Mouse (Mus musculus) intestine, embryonic 14.5 days (tissue): ENCODE data around the gene Map6d1. TPM values are rescaled to one million over a fixed set of nuclear protein-coding genes. Genes with fewer than 3 reads are reported as not detected.
A peak's percentile ranks its signal among the peaks of the same experiment; 100 is the strongest.

Experiments
- ATAC-seq: fragments of 200-750 bp; cut with Nextera tagmentation; replicated peaks from 2 replicates; pipeline ENCODE4 v1.8.0; 2017; ENCODE audit warnings: low read depth, moderate number of reproducible peaks, moderate TSS enrichment, moderate library complexity; ENCODE audit not compliant: low FRiP score, low TSS enrichment
- DNase-seq: peaks from one replicate; pipeline ENCODE4 v3.0.0-alpha.2; 2018; ENCODE audit warnings: low spot score
- H3K27ac ChIP-seq: fragments of 300-500 bp; sonication (generic); 2 replicates; pipeline ENCODE4 v1.5.1; 2014; ENCODE audit warnings: low read depth, mild to moderate bottlenecking, control low read depth
- H3K27me3 ChIP-seq: fragments of 300-500 bp; sonication (generic); replicated peaks from 2 replicates; pipeline ENCODE4 v1.6.1; 2014; ENCODE audit warnings: low read length, control low read depth; ENCODE audit not compliant: control insufficient read depth, insufficient read depth
- H3K36me3 ChIP-seq: fragments of 300-500 bp; sonication (generic); 2 replicates; pipeline ENCODE4 v1.6.1; 2014; ENCODE audit warnings: low read length, control low read depth; ENCODE audit not compliant: control insufficient read depth, insufficient read depth
- H3K4me1 ChIP-seq: fragments of 300-500 bp; sonication (generic); replicated peaks from 2 replicates; pipeline ENCODE4 v1.6.1; 2014; ENCODE audit warnings: low read length, control low read depth, mixed read lengths; ENCODE audit not compliant: control insufficient read depth, insufficient read depth
- H3K4me2 ChIP-seq: fragments of 300-500 bp; sonication (generic); 2 replicates; pipeline ENCODE4 v1.6.1; 2014; ENCODE audit warnings: low read length
- H3K4me3 ChIP-seq: fragments of 300-500 bp; sonication (generic); 2 replicates; pipeline ENCODE4 v1.5.1; 2014; ENCODE audit warnings: low read depth, low read length, control low read depth, mixed read lengths
- H3K9ac ChIP-seq: fragments of 300-500 bp; sonication (generic); 2 replicates; pipeline ENCODE4 v1.6.1; 2014; ENCODE audit warnings: mild to moderate bottlenecking, low read length
- H3K9me3 ChIP-seq: fragments of 300-500 bp; sonication (generic); 2 replicates; pipeline ENCODE4 v1.6.1; 2016; ENCODE audit warnings: low read length, control low read depth; ENCODE audit not compliant: control insufficient read depth
- WGBS: fragments of 180-500 bp; shearing (Covaris S2); extraction: QIAGEN DNeasy Blood & Tissue Kit; methylation state at CpG from one replicate; pipeline ENCODE4 v1.1.7; 2014; 5-methylcytosine and 5-hydroxymethylcytosine counted together
- polyA plus RNA-seq: library from polyadenylated mRNA; unstranded; fragments of >200 nt; fragmentation: Nextera tagmentation; extraction: Ambion mirVana; gene quantifications from 2 replicates; pipeline ENCODE4 v1.2.1, GENCODE M21; 2014

The Map6d1 gene
- polyA plus RNA-seq, 1 experiment from 2014 or later, result 0.51 TPM

DNA sequence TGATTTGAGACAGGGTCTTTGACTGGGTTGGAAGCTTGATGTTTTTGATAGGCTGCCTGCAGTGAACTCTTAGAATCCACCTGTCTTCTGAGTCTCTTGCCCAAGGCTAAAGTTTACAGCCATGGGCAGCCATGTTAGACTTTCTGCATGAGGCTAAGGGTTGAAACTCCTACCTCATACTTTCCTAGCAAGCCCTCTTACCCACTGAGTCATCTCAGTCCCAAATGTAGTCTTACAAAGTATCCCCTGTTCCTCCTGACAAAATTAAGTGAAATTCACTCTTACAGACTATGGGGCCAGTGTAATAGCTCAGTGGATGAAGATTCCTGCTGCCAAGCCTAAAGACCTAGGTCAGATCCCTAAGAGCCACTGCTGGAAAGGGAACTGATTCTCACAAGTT is 5.9 kb upstream of the Map6d1 start:
- Histone ChIP-seq H3K9ac (no peak overlapping the region), H3K9me3 (no peaks in the 10 kb centered on the region), H3K4me3 (no peak overlapping the region), H3K36me3 (no peaks in the 10 kb centered on the region), H3K27ac (no peak overlapping the region), H3K4me1 (no peaks in the 10 kb centered on the region), H3K4me2 (no peak overlapping the region), H3K27me3 (no peaks in the 10 kb centered on the region)
- ATAC-seq (no peak), DNase-seq (no peak)

DNA sequence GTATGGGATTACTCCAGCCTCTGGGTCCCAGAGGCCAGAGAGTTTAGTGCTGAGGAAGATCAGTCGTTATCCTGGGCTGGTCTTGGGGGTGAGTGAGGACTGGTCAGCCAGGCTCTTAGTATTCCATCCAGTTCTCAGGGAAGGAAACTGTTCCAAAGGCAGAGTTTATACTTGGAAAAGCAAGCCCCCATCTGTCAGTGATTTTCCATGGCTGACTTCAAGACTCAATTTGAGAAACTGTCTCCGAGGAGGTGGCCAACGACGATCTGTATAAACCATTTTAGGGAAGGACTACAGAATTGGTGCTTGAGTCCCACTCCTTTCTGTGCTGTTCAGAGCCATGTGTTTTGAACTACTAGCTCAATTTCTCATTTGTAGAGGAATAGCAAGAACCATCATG is 2.5 kb downstream of the Map6d1 start:
- Histone ChIP-seq H3K9ac (no peak overlapping the region), H3K9me3 (no peaks in the 10 kb centered on the region), H3K27me3 (0 out of 2 replicates have a peak, but pooled peaks cover 3% of the 10 kb centered on the region), H3K27ac (no peak overlapping the region), H3K4me1 (no peaks in the 10 kb centered on the region), H3K4me3 (no peak overlapping the region), H3K4me2 (no peak overlapping the region), H3K36me3 (peaks cover 4% of the 10 kb centered on the region)
- peak; percentile 33 for DNase-seq
- ATAC-seq, result no peak
- WGBS, result 81% methylated on average over 4 of the region's 4 CpGs

DNA sequence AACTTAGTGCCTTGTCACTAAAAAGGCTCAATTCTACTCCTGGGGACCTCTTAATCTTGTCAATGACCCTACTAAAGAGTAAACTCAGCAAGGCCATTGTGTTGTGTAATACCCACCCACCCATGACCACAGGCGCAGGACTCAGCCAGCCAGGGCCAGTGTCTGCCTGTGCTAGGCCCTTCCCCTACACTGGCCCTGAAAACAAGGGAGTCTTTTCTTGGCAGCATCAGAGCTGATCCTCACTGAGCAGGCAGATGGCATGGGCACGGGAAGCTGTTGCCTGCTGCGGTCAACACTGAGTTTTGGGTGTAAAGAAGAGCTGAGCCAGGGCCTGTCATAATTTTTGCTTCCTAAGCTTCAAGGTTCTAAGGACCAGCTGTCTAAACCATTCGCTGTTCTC is 3.7 kb downstream of the Map6d1 start:
- Histone ChIP-seq H3K27me3 (0 out of 2 replicates have a peak, but pooled peaks cover 3% of the 10 kb centered on the region), H3K9ac (no peak overlapping the region), H3K9me3 (no peaks in the 10 kb centered on the region), H3K27ac (no peak overlapping the region), H3K4me2 (no peak overlapping the region), H3K4me1 (no peaks in the 10 kb centered on the region), H3K36me3 (peaks cover 8% of the 10 kb centered on the region), H3K4me3 (no peak overlapping the region)
- WGBS, result 72% methylated on average over 4 of the region's 4 CpGs
- no peak for ATAC-seq
- no peak for DNase-seq

DNA sequence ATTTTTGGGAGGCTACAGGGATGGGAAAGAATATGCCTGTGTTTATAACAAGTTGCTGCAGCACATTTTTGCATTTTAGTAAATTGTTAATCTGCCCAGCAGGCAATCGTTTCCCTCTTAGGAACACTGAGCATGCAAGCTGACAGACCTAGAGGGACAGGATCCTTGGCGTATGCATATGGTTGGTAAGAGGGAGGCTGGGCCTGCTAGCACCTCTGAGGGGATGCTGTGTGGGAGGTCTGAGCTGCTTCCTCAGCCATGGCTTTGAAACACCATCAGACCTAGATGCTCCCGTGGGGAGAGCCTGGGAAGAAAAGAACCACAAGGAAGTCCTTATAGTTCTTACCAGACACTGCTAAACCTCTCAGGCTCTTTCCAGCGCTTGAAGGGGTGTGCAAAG is 6.8 kb downstream of the Map6d1 start:
- Histone ChIP-seq H3K4me1 (no peaks in the 10 kb centered on the region), H3K4me3 (no peak overlapping the region), H3K4me2 (no peak overlapping the region), H3K27me3 (no peaks in the 10 kb centered on the region), H3K9ac (no peak overlapping the region), H3K9me3 (no peaks in the 10 kb centered on the region), H3K36me3 (peaks cover 36% of the 10 kb centered on the region), H3K27ac (no peak overlapping the region)
- DNase-seq (no peak), ATAC-seq (no peak)
- 53% methylated on average over 4 of the region's 4 CpGs for WGBS

DNA sequence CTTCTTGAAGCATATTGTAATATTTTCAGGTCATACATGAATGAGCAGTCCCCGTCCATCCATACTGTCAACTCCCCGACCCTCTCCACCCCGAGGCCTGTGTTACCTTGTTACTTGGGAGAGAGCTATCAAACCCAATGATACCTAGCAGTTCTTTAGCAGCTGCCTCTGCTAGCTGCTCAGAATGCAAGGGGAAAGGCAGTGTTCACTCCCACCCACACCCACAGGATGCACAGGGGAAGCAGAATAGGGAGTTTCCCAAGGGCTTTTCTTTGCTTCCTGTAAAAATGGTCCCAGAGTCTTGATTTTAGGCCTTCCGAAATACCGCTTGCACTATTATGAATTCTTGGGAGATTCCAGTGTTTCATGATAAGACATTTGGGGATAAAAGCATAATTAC is 13.0 kb downstream of the Map6d1 start:
- H3K9me3 ChIP-seq, result no peaks in the 10 kb centered on the region
- 93% methylated on average over 5 of the region's 5 CpGs for WGBS
- no peak overlapping the region for H3K4me2 ChIP-seq
- ATAC-seq, result no peak
- H3K4me1 ChIP-seq, result no peaks in the 10 kb centered on the region
- no peak for DNase-seq
- no peak overlapping the region for H3K9ac ChIP-seq
- no peaks in the 10 kb centered on the region for H3K27me3 ChIP-seq
- H3K27ac ChIP-seq, result no peak overlapping the region
- no peak overlapping the region for H3K4me3 ChIP-seq
- peaks cover 77% of the 10 kb centered on the region for H3K36me3 ChIP-seq

DNA sequence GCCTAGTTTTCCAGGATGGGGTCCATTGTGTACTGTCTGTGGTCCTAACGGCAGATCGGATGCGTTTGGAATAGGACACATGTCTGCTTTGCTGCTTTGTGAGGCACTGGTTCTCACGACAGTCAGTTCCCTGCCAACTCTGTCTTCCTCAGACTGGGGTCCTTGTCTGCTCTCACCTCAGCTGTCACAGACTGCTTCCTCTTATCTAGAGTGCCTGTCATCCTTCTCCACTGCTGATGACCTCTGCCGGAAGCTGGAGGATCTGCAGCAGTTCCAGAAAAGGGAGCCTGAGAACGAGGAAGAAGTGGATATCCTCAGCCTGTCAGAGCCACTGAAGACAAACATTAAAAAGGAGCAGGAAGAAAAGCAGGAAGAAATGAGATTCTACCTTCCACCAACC is 13.7 kb downstream of the Map6d1 start:
- no peak overlapping the region for H3K9ac ChIP-seq
- DNase-seq (no peak), ATAC-seq (no peak)
- H3K27me3 ChIP-seq, result no peaks in the 10 kb centered on the region
- no peaks in the 10 kb centered on the region for H3K4me1 ChIP-seq
- peaks cover 83% of the 10 kb centered on the region for H3K36me3 ChIP-seq
- H3K4me2 ChIP-seq, result no peak overlapping the region
- H3K4me3 ChIP-seq, result no peak overlapping the region
- H3K27ac ChIP-seq, result no peak overlapping the region
- no peaks in the 10 kb centered on the region for H3K9me3 ChIP-seq
- WGBS, result 78% methylated on average over 6 of the region's 6 CpGs

DNA sequence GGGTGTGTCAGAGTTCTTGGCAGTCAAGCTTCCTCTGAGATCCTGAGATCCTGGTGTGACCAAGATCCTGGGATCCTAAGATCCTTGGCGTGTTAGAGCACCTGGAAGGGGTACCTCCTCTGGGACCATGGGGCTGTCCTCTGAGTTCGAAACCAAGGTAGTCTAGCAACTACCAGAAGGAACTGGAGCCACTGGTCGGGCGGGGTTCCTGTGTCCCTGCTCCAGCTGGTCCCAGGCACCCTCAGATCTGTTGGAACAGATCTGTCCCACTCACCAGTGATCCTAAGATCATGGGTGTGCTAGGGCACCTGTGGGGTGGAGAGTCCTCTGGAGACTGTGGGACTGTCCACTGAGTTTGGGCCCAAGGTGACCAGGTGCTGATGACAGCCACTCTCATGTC is 14.5 kb downstream of the Map6d1 start:
- DNase-seq, result no peak
- Histone ChIP-seq H3K4me1 (no peaks in the 10 kb centered on the region), H3K27ac (no peak overlapping the region), H3K9ac (no peak overlapping the region), H3K36me3 (peaks cover 87% of the 10 kb centered on the region), H3K27me3 (no peaks in the 10 kb centered on the region), H3K9me3 (no peaks in the 10 kb centered on the region), H3K4me3 (no peak overlapping the region), H3K4me2 (no peak overlapping the region)
- WGBS, result 99% methylated on average over 4 of the region's 4 CpGs
- ATAC-seq, result no peak

DNA sequence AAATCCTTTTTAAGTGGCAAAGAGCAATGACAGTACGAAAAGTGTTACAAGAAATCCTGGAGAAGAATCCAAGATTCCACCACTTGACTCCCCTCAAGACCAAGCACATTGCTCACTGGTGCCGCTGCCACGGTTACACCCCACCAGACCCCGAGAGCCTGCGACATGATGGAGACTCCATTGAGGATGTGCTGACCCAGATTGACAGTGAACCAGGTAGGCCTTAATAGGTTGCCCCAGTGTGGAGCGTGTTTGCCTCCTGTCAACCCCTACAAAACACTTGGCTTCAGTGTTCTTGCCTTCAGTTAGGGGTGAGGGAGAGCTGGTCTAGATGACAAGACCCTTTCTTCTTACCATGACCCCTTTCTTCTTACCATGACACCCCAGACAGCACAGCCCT is 18.4 kb downstream of the Map6d1 start:
- H3K36me3 ChIP-seq, result peaks cover 87% of the 10 kb centered on the region
- H3K4me2 ChIP-seq, result no peak overlapping the region
- no peak overlapping the region for H3K9ac ChIP-seq
- H3K27me3 ChIP-seq, result no peaks in the 10 kb centered on the region
- no peak overlapping the region for H3K4me3 ChIP-seq
- no peak overlapping the region for H3K27ac ChIP-seq
- WGBS, result 98% methylated on average over 6 of the region's 6 CpGs
- DNase-seq, result no peak
- no peaks in the 10 kb centered on the region for H3K4me1 ChIP-seq
- H3K9me3 ChIP-seq, result no peaks in the 10 kb centered on the region
- ATAC-seq, result no peak

DNA sequence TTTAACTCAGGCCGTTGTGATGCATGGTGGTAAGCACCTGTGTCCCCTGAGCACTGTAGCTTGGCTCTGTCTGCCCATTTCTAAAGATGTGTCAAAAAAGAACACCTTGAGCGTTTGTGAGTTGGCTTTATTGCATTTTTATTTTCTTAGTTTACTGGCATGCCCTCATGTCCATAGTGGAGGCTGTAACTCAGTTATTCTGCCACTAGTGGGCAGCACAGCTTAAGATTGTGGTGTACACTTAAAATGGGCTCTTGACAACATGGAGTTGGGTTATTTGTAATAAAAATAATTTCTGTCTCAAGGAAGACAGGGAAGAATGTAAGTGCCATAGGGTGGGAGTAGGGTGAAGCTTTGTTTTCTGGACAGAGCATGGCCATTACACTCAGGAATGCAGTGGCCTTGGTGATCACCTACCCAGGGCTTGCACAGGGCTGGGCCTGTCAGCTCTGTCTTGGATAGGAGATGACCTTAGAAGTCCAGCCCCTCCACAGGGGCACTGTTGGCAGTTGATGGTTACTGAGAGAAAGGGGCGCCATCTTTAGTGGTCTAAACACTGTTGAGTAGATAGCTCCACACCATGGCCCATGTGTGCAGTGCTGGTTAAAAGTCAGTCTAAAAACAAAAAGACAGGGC is 27.4 kb downstream of the Map6d1 start:
- DNase-seq, result no peak
- no peak overlapping the region for H3K4me3 ChIP-seq
- no peak overlapping the region for H3K4me2 ChIP-seq
- H3K36me3 ChIP-seq, result peaks cover 95% of the 10 kb centered on the region
- WGBS, result 91% methylated on average over 3 of the region's 3 CpGs
- no peaks in the 10 kb centered on the region for H3K27me3 ChIP-seq
- H3K9ac ChIP-seq, result no peak overlapping the region
- no peaks in the 10 kb centered on the region for H3K4me1 ChIP-seq
- ATAC-seq, result peak; percentile 43; the same call in 1 of the 2 replicates
- no peaks in the 10 kb centered on the region for H3K9me3 ChIP-seq
- no peak overlapping the region for H3K27ac ChIP-seq
